Mouse (Mus musculus) liver, embryonic 14.5 days (tissue): Measurements from ENCODE around the gene Slc24a1.

ENCODE experiments used
- CTCF ChIP-seq: IDR thresholded peaks from 2 replicates; pipeline ENCODE4 v1.5.1; 2016; ENCODE audit warnings: antibody characterized with exemption, low read depth, control low read depth
- EP300 ChIP-seq: IDR thresholded peaks from 2 replicates; pipeline ENCODE4 v1.6.1; 2016; ENCODE audit warnings: antibody characterized with exemption, low read depth

DNA sequence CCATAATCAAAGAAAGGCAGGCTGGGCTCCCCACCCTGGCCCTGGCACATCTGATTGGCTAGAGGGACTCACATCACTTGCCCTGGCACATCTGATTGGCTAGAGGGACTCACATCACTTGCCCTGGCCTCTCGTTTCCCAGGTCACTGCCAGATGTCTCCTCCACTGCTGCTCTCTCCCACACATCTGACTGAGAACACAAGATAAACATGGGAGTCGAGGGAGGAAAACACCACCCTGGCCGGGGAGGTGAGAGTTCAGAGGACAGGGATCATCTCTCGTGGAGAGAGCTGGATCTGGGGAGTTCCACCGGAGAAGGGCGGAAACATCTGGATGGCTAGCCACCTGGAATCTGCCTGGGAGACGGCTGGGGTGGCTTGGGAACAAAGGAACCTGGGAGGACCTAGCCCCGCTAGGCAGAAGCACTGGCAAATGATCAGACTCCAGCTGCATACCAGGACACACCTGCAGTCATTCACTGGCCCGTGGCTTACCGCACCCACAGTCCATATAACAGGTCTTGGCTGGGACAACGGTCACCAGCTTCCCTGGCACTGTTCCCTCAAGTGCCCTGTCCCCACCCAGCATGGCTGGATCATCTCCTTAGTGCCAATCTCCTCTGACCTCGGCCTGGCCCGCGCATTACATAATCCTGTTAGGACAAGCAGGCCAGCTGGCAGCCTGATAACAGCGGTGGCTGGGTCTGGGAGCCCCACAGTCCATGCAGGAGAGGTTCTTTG is 17.2 kb downstream of the Slc24a1 start:
- no peak for TF ChIP-seq CTCF
- TF ChIP-seq EP300, result peak; percentile 54
